Mouse (Mus musculus): Measurements from ENCODE around the gene Ppfia4.

GRCm38 (mm10) chr1:134292073-134292472 is 40.7 kb downstream of the Ppfia4 start:
- TF ChIP-seq SIN3A (IDR thresholded peaks at IDR 0.05; ENCODE audit: low read length) = no peak
- no peak for TF ChIP-seq UBTF (IDR thresholded peaks at IDR 0.05; ENCODE audit: low read depth, low read length)
- no peak for TF ChIP-seq E2F4 (IDR thresholded peaks at IDR 0.05; ENCODE audit: insufficient replicate concordance, low read depth, low read length)
- TF ChIP-seq USF1 (IDR thresholded peaks at IDR 0.05; ENCODE audit: low read depth, low read length) = no peak
- no peak for TF ChIP-seq MEF2A (IDR thresholded peaks at IDR 0.05; ENCODE audit: borderline replicate concordance, low read depth, low read length)
- TF ChIP-seq CTCF (conservative IDR thresholded peaks at IDR 0.05 in 1 of 2, IDR thresholded peaks at IDR 0.05 in 1 of 2; ENCODE audit: low read depth in 2 of 2, low read length in 2 of 2) = no peak
- TF ChIP-seq NELFE (IDR thresholded peaks at IDR 0.05; ENCODE audit: low read depth, low read length) = no peak
- TF ChIP-seq ZC3H11A (IDR thresholded peaks at IDR 0.05; ENCODE audit: low read depth, low read length) = no peak
- no peak for TF ChIP-seq NRF1 (IDR thresholded peaks at IDR 0.05; ENCODE audit: low read depth, low read length)
- no peak for TF ChIP-seq CHD2 (IDR thresholded peaks at IDR 0.05; ENCODE audit: low read length)
- no peak for TF ChIP-seq EP300 (IDR thresholded peaks at IDR 0.05; ENCODE audit: low read length)
- no peak for TF ChIP-seq TCF12 (IDR thresholded peaks at IDR 0.05; ENCODE audit: low read depth, low read length)
- TF ChIP-seq POLR2A (IDR thresholded peaks at IDR 0.05; ENCODE audit: low read depth, low read length) = no peak
- TF ChIP-seq ZKSCAN1 (IDR thresholded peaks at IDR 0.05; ENCODE audit: borderline replicate concordance, low read depth, low read length) = no peak

Measured in CH12.LX (cell line).